Mouse (Mus musculus) heart, embryonic 13.5 days (tissue): ENCODE measurements around the gene Ankrd22. TPM values are rescaled to one million over a fixed set of nuclear protein-coding genes. Genes with fewer than 3 reads are reported as not detected.

Experiments used
- ATAC-seq: fragments of 200-750 bp; cut with Nextera tagmentation; 2 replicates; pipeline ENCODE4 v1.8.0; 2017; ENCODE audit warnings: moderate TSS enrichment; ENCODE audit not compliant: insufficient number of reproducible peaks, low FRiP score, low TSS enrichment; ENCODE audit errors: extremely low read depth
- H3K27ac ChIP-seq: fragments of 300-500 bp; sonication (generic); replicated peaks from 2 replicates; pipeline ENCODE4 v1.5.1; 2015; ENCODE audit warnings: moderate library complexity, mild to moderate bottlenecking, inconsistent platforms
- H3K27me3 ChIP-seq: fragments of 300-500 bp; sonication (generic); replicated peaks from 2 replicates; pipeline ENCODE4 v1.6.1; 2015; ENCODE audit warnings: mild to moderate bottlenecking, inconsistent platforms
- H3K36me3 ChIP-seq: fragments of 300-500 bp; sonication (generic); 2 replicates; pipeline ENCODE4 v1.6.1; 2015; ENCODE audit warnings: mild to moderate bottlenecking, inconsistent platforms
- H3K4me1 ChIP-seq: fragments of 300-500 bp; sonication (generic); 2 replicates; pipeline ENCODE4 v1.6.1; 2015; ENCODE audit warnings: inconsistent platforms
- H3K4me2 ChIP-seq: fragments of 300-500 bp; sonication (generic); 2 replicates; pipeline ENCODE4 v1.6.1; 2015; ENCODE audit warnings: inconsistent platforms, mild to moderate bottlenecking, moderate library complexity
- H3K4me3 ChIP-seq: fragments of 300-500 bp; sonication (generic); 2 replicates; pipeline ENCODE4 v1.5.1; 2015; ENCODE audit warnings: moderate library complexity, mild to moderate bottlenecking, inconsistent platforms
- H3K9ac ChIP-seq: fragments of 300-500 bp; sonication (generic); 2 replicates; pipeline ENCODE4 v1.6.1; 2015; ENCODE audit warnings: inconsistent platforms, mild to moderate bottlenecking, moderate library complexity
- H3K9me3 ChIP-seq: fragments of 300-500 bp; sonication (generic); 2 replicates; pipeline ENCODE4 v1.6.1; 2016; ENCODE audit warnings: inconsistent platforms
- WGBS: fragments of 180-500 bp; shearing (Covaris S2); methylation state at CpG from one replicate; pipeline ENCODE4 v1.1.7; 2015; ENCODE audit warnings: mixed read lengths; 5-methylcytosine and 5-hydroxymethylcytosine counted together
- polyA plus RNA-seq: library from polyadenylated mRNA; unstranded; fragments of >200 nt; fragmentation: Nextera tagmentation; extraction: Ambion mirVana; gene quantifications from 2 replicates; pipeline ENCODE4 v1.2.1, GENCODE M21; 2015

Ankrd22 gene
- polyA plus RNA-seq, 1 experiment from 2014 or later, result 0.05 TPM

DNA sequence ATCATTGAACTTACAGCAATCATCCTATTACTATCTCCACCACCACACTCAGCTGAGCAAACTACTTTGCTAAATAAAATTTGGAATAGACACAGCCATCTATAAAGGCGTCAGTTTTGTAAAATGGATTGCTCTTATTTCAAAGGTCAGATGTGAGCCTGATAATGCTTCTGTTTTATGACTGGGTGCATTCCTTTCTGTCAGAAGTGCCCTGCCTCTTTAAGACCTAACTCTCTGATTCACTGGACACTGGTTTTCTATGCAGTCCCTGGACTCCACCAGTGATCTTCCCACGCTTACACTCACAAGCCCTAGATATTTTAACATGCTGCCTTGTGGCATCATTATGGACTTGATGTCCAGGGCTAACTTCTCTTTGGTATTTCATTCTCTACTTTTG, 87.7 kb downstream of the Ankrd22 start:
- Histone ChIP-seq H3K4me2 (no peak overlapping the region), H3K4me1 (no peaks in the 10 kb centered on the region), H3K27ac (no peak overlapping the region), H3K4me3 (no peak overlapping the region), H3K9ac (no peak overlapping the region), H3K36me3 (no peaks in the 10 kb centered on the region), H3K9me3 (no peaks in the 10 kb centered on the region), H3K27me3 (no peaks in the 10 kb centered on the region)
- no peak for ATAC-seq
- 57% methylated on average over 2 of the region's 2 CpGs for WGBS

DNA sequence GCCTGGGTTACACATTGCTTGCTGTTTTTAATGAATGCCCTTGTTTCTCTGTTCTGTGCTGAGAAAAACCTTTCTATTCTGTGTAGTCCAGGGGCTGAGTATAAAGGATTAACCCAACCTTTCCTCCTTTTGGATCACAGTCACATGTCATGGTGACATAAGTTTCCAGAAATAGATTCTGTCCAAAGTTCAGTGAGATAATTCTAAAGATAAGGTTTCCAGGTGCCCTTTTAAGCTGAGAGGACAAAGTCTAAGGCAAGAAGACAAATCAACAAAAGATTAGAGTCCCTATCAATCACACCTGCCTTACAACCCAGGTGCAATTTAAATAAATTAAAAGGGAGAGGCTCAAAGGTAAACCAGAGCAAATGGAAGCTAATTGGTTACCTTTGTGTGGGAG, 91.6 kb downstream of the Ankrd22 start:
- H3K9ac ChIP-seq, result no peak overlapping the region

More for the DNA sequence above, 91.6 kb downstream of the Ankrd22 start:
- Histone ChIP-seq H3K4me2 (no peak overlapping the region), H3K4me1 (no peaks in the 10 kb centered on the region), H3K4me3 (no peak overlapping the region), H3K36me3 (no peaks in the 10 kb centered on the region), H3K9me3 (no peaks in the 10 kb centered on the region), H3K27ac (no peak overlapping the region), H3K27me3 (no peaks in the 10 kb centered on the region)
- ATAC-seq, result no peak

Other genes with a start within 250 kb of the Ankrd22 start
- gene Lipf, start 204.9 kb downstream of the Ankrd22 start, polyA plus RNA-seq, result 0.10 and 0.17 TPM in 2 replicates
- gene Lipk, start 157.8 kb downstream of the Ankrd22 start, polyA plus RNA-seq, result not detected in 2 replicates
- not detected in 2 replicates for gene Lipn, start 98.7 kb downstream of the Ankrd22 start, polyA plus RNA-seq
- not detected in 2 replicates for gene Lipm, start 65.1 kb downstream of the Ankrd22 start, polyA plus RNA-seq
- gene Stambpl1, start 26.2 kb upstream of the Ankrd22 start, polyA plus RNA-seq, result 5.5 and 6.4 TPM in 2 replicates
- gene Acta2, start 89.5 kb upstream of the Ankrd22 start, polyA plus RNA-seq, result 1,110 and 1,204 TPM in 2 replicates
- 2.6 and 2.8 TPM in 2 replicates for gene Fas, start 124.6 kb upstream of the Ankrd22 start, polyA plus RNA-seq